Mouse (Mus musculus) gastrocnemius, postnatal 36 days (tissue): ENCODE results near the gene Il17rb. TPM values are rescaled to one million over a fixed set of nuclear protein-coding genes. Genes with fewer than 3 reads are reported as not detected.
A peak's percentile ranks its signal among the peaks of the same experiment; 100 is the strongest.

Experiments used
- DNase-seq, 2 experiments: peaks; one replicate each; pipeline ENCODE4 v3.0.0; 2022
- intact Hi-C: fragments of 180-260 bp; cut with DNase I; formaldehyde crosslinking; loops from one replicate; pipeline ENCODE4 v1.15.1; 2025
- microRNA-seq, 2 experiments: library from miRNA; unstranded; fragments of <30 nt; microRNA quantifications; one replicate each; pipeline ENCODE4 v1.2.0; 2021
- total RNA-seq, 2 experiments: library from RNA; stranded (reverse); gene quantifications; 2 replicates each; pipeline ENCODE4 v1.2.3; 2021

The Il17rb gene
- total RNA-seq, 2 experiments from 2014 or later, result not detected

- DNase-seq, result no peak
- intact Hi-C loops, result no loop called here
Observed at GRCm38 (mm10) chr14:29971446-29971845, 37.2 kb downstream of the Il17rb start.

- intact Hi-C loops, result no loop called here
- peak; percentile 84 to 91 for DNase-seq
Observed at GRCm38 (mm10) chr14:29968075-29968821, 40.4 kb downstream of the Il17rb start, which contains the start of gene Selenok. Gene Selenok, plus strand, starts transcription at chr14:29968308.

- DNase-seq, result no peak
- intact Hi-C loops, result no loop called here
Observed at GRCm38 (mm10) chr14:29967611-29968010, 41.1 kb downstream of the Il17rb start.

DNA sequence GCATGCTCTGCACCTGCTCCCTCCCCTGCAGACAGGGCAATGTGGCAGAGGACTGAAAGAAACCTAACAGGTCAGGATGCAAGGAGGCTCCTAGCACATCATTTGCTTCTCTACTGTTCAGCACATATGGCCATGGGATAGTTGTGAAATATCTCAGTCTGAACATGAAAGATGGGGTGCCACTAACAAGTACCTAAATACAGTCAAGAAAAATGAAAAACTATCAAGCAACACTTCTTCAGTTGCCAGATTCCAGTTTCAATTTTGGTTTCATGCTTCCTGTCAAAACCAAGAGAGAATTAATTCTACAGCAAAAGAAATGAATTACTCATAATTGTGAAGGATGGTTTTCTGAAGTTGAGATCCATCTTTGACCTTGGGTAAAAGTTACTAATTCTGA lies 51.3 kb downstream of the Il17rb start:
- DNase-seq, result no peak
- intact Hi-C loops, result no loop called here

GRCm38 (mm10) chr14:29950805-29951204 lies 57.9 kb downstream of the Il17rb start:
- DNase-seq, result no peak
- intact Hi-C loops, result no loop called here

- intact Hi-C loops, result no loop called here
- DNase-seq, result no peak
Observed at GRCm38 (mm10) chr14:29946761-29947309, 61.9 kb downstream of the Il17rb start.

Small RNA genes within 50 kb of the gene (microRNA-seq; reads per million reads assigned to microRNA genes)
- 0 reads per million in 2 experiments for gene Mir6947

Other genes with a start within 250 kb of the Il17rb start
- 10 to 100 TPM; 63.0 to 63.3 TPM for gene Selenok, start 40.6 kb downstream of the Il17rb start, total RNA-seq
- gene Actr8, start 30.6 kb downstream of the Il17rb start, total RNA-seq, result 10 to 100 TPM; 30.3 to 30.6 TPM
- gene Chdh, start 127 bp upstream of the Il17rb start, total RNA-seq, result under 1 TPM; 0.15 to 0.30 TPM